Mouse (Mus musculus) hindbrain, embryonic 15.5 days (tissue): ENCODE results near the gene Ggt1. TPM values are rescaled to one million over a fixed set of nuclear protein-coding genes. Genes with fewer than 3 reads are reported as not detected.

Source experiments
- polyA plus RNA-seq: library from polyadenylated mRNA; unstranded; fragments of >200 nt; fragmentation: Nextera tagmentation; extraction: Ambion mirVana; gene quantifications from 2 replicates; pipeline ENCODE4 v1.2.1, GENCODE M21; 2015

Ggt1 gene
- polyA plus RNA-seq, 1 experiment from 2014 or later = 1.3 TPM

Other genes with a start within 250 kb of the Ggt1 start
- 3.5 and 4.1 TPM in 2 replicates for gene Adora2a, start 244.7 kb upstream of the Ggt1 start, polyA plus RNA-seq
- 0.47 and 0.49 TPM in 2 replicates for gene Upb1, start 160.5 kb upstream of the Ggt1 start, polyA plus RNA-seq
- 127 and 132 TPM in 2 replicates for gene Snrpd3, start 44.1 kb upstream of the Ggt1 start, polyA plus RNA-seq
- 20.2 and 20.3 TPM in 2 replicates for gene Gucd1, start 43.6 kb upstream of the Ggt1 start, polyA plus RNA-seq
- 38.7 and 42.4 TPM in 2 replicates for gene Lrrc75b, start 1.3 kb upstream of the Ggt1 start, polyA plus RNA-seq
- gene Ggt5, start 27.7 kb downstream of the Ggt1 start, polyA plus RNA-seq = 2.8 and 4.5 TPM in 2 replicates
- 7.9 and 8.1 TPM in 2 replicates for gene Susd2, start 82.4 kb downstream of the Ggt1 start, polyA plus RNA-seq
- gene Cabin1, start 202.7 kb downstream of the Ggt1 start, polyA plus RNA-seq = 32.5 and 40.0 TPM in 2 replicates
- 77.1 and 80.5 TPM in 2 replicates for gene Ddt, start 211.8 kb downstream of the Ggt1 start, polyA plus RNA-seq
- gene Gm20441, start 219.3 kb downstream of the Ggt1 start, polyA plus RNA-seq = not detected in 2 replicates
- gene Gstt3, start 219.8 kb downstream of the Ggt1 start, polyA plus RNA-seq = 1.2 and 1.5 TPM in 2 replicates
- 14.8 and 15.4 TPM in 2 replicates for gene Gstt1, start 237.0 kb downstream of the Ggt1 start, polyA plus RNA-seq